Mouse (Mus musculus): ENCODE data around the gene Epdr1.

The Epdr1 gene

GRCm38 (mm10) chr13:19619216-19619927 lies at the start of gene Epdr1:
Gene Epdr1 (minus strand): TSS chr13:19619927.
- DNase-seq = peak; percentile 78

GRCm38 (mm10) chr13:19668355-19669140 lies 48.8 kb upstream of the Epdr1 start:
- no peak for DNase-seq

- DNase-seq = no peak
Measured at GRCm38 (mm10) chr13:19652405-19652804, 32.7 kb upstream of the Epdr1 start.

- DNase-seq = no peak
Measured at GRCm38 (mm10) chr13:19649824-19650223, 30.1 kb upstream of the Epdr1 start.

GRCm38 (mm10) chr13:19644225-19644624 lies 24.5 kb upstream of the Epdr1 start:
- DNase-seq = no peak

GRCm38 (mm10) chr13:19643519-19643918 lies 23.8 kb upstream of the Epdr1 start:
- DNase-seq = no peak

GRCm38 (mm10) chr13:19640203-19640851 lies 20.6 kb upstream of the Epdr1 start:
- DNase-seq = no peak

- no peak for DNase-seq
Measured at GRCm38 (mm10) chr13:19636131-19636530, 16.4 kb upstream of the Epdr1 start.

GRCm38 (mm10) chr13:19630768-19631709 lies 11.3 kb upstream of the Epdr1 start:
- no peak for DNase-seq

- no peak for DNase-seq
Measured at GRCm38 (mm10) chr13:19626473-19626872, 6.7 kb upstream of the Epdr1 start.

- DNase-seq = no peak
Measured at GRCm38 (mm10) chr13:19624632-19625320, 5.0 kb upstream of the Epdr1 start.

- no peak for DNase-seq
Measured at GRCm38 (mm10) chr13:19623228-19623905, 3.6 kb upstream of the Epdr1 start.

- peak; percentile 63 for DNase-seq
Measured at GRCm38 (mm10) chr13:19622573-19623227, 3.0 kb upstream of the Epdr1 start, which contains the start of gene Sfrp4. Gene Sfrp4 (plus strand): TSS chr13:19623104.

GRCm38 (mm10) chr13:19618841-19619215 lies 899 bp downstream of the Epdr1 start:
- peak; percentile 10 for DNase-seq

- no peak for DNase-seq
Measured at GRCm38 (mm10) chr13:19618081-19618480, 1.6 kb downstream of the Epdr1 start.

- DNase-seq = no peak
Measured at GRCm38 (mm10) chr13:19614311-19614710, 5.4 kb downstream of the Epdr1 start.

GRCm38 (mm10) chr13:19613426-19613825 lies 6.3 kb downstream of the Epdr1 start:
- DNase-seq = no peak

GRCm38 (mm10) chr13:19612963-19613362 lies 6.8 kb downstream of the Epdr1 start:
- DNase-seq = no peak

- peak; percentile 13 for DNase-seq
Measured at GRCm38 (mm10) chr13:19612348-19612747, 7.4 kb downstream of the Epdr1 start.

- DNase-seq = no peak
Measured at GRCm38 (mm10) chr13:19608120-19608519, 11.6 kb downstream of the Epdr1 start.

GRCm38 (mm10) chr13:19604916-19605315 lies 14.8 kb downstream of the Epdr1 start:
- DNase-seq = no peak
